Mouse (Mus musculus) lung, postnatal 36 days (tissue): ENCODE results near the gene Prr29.
"Not testable (repeated sequence)": the region's sequence is repeated elsewhere in the genome, so short reads cannot be mapped to it uniquely, and the experiment has no call there.

ENCODE experiments used
- DNase-seq: peaks from one replicate; pipeline ENCODE4 v3.0.0; 2022; ENCODE audit warnings: mixed read lengths

Gene Prr29

DNA sequence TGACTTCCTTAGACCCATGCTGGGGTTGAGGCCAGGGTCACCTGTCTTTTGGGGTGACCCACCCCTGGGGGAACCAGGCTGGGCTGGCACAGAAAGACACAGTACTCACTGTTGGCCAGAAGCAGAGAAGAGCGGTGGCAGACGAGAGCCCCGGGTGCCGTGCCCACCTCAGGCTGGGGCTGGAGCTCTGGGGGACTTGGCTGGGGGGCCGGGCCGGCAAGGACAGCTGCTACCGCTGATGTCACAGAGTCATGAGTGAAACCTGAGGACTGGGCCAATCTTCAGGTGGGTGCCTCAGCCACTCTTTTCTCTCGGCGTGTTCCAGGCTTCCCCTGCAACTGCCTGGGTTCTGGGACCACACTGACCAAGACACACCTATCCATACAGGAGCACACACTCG lies at the start of gene Prr29:
Gene Prr29 (plus strand): TSS at position 107 of the 400 bp plus-strand sequence.
- no peak for DNase-seq

DNA sequence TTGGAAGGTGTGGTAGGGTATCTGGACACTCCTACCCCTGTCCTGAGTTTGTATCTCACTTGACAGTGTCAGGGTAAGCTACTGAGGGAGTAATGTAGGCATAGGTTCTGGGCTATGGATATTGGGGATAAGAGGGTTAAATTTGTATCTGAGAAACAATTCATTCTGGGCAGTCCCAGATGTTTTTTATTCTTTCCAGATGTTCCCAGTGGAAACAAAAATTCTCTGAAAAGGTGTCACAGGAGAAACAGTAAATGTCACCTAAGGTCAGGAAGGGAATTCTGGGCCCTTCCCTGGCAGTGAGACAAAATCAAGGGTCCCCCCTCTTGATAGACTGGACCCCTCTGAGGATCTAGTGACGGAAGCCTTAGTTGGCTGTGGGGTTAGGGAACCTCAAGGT lies 48.9 kb upstream of the Prr29 start:
- no peak for DNase-seq

DNA sequence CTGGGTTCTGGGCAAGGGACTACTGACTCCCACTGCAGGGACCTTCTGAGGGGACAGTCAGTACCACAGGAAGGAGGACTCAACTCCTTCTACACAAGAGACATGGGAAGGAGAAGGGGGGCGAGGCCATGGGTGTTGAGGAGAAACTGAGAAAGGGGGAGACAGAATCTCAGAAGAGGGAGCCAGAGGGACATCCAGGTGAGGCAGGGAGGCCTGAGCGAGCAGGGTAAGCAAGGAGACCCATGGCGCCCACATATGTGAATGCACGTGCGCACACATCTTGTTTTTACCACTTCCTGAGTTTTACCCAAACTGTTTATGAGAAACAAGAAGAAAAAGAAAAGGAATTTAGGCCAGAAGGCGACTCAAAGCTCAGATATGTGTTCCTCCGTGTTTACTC lies 47.5 kb upstream of the Prr29 start:
- no peak for DNase-seq

DNA sequence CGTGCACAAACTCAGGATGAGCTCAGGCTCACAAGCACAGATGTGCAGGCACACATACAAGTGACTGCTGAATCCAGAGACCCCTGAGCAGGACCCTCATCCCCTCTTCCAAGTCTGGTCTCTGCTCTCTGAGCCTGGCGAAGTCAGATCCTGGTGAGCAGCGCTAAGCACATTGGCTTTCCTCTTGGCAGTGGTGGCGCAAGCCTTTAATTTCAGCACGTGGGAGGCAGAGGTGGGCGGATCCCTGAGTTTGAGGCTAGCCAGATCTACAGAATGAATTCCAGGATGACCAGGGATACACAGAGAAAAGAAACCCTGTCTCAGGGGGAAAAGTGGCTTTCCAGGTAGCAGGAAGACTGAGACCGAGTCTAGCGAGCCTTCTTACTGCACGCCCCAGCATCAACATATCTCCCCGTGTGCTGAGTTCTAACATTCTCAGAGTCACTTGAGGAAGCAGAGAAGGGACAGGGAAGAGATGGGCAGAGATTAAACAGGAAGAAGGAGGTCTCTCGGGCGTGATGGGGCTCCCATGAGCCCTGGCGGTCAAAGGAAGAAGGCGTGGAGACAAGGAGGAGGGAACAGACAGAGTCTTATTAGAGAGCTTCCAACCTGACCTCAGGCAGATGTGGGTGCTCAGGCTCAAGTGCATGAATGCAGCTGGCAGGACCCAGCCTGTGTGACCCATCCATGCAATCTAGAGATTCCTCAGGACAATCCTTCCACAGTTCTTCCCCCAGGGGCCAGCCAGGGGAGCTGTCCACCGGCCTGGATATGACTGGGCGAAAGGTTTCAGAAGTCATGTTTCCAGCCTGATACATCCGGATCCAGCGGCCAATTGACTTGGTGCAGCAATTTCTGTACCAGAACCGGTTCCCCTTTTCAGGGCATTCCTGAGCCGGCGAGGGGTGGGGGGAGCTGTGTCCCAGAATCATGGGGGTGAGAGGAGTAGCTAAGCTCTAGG lies 46.6 kb upstream of the Prr29 start:
- peak; percentile 54 for DNase-seq

DNA sequence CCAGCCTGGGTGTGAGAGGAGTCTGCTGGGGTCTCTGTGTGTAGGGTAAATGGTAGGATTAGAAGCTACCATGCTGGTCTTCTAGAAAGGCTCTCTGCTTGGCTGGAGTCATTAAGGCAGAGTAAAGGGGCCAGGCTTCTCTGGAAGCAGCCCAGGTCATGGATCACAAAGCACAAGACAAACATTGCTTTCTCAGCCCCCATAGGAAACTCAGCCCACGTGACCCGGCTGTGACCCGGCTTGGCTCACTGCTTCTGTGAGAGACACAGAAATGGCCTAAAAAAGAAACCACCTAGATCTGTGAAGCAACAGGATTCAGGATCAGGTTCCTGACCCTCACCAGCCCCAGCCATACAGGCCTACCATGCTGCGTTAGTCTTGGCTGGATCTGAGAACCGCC lies 40.4 kb upstream of the Prr29 start:
- peak; percentile 51 for DNase-seq

DNA sequence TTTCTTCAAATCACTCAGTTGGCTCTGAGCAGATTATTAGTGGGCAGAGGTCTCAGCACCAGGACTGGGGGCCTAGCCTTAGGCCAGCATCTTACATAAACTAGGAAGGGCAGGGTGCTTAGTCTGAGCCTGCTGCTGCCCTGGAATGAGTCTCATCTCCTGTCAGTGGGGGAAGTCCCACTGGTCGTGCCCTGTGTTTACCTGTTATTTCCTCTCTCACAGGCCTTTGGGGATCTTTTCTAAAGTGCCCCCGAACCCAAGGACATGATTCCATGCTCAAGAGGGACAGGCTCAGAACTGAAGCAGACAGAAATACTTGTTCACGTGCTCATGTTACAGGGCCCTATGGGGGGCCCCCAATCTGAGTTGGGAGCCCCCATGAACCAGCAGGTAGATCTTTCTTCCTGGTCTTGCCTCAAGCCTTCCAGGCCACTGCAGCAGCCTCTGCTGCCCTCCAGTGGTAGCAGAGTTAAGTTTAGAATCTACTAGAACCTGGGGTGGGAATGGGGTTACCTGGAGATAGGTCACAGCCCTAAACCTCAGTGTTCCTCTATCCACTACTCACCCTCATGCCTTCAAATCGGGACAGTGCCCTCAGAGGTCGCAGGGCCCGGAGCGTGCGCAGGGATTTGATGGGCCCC lies 39.6 kb upstream of the Prr29 start:
- peak; percentile 89 for DNase-seq

DNA sequence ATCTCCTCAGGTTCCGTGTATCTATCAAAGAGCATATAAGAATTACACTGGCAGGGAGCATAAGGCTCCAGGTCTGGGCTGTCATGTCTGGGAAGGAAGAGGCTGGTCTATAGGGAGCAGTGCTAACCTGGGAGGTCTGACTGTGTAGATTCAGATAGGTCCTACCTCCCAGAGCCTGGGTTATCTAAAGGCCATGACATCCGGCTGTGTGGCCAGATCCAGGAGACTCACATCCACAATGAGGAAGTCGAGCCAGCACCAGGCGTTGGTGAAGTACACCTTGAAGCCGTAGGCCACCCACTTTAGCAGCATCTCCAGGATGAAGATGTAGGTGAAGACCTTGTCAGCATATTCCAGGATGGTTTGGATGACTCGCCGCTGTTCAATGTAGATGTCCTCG lies 38.8 kb upstream of the Prr29 start:
- DNase-seq = no peak

DNA sequence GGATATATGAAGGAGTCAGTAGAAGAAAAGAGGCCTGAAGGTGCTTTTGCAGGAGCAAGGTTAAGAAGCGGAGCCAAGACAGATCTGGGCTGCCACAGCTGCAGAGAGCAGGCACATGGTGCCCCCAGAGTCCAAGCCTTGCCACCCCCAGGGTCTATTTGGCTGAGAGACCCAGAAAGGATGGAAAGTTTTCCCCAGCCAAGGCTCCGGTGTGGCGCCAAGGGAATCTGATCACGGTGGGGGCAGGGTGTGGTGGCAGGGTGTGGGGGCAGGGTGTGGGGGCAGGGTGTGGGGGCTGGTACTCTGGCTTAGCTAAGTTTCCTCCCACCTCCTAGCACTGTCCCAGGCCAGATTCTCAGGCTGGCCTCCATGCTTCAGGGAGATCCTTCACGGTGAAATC lies 36.8 kb upstream of the Prr29 start:
- no peak for DNase-seq

DNA sequence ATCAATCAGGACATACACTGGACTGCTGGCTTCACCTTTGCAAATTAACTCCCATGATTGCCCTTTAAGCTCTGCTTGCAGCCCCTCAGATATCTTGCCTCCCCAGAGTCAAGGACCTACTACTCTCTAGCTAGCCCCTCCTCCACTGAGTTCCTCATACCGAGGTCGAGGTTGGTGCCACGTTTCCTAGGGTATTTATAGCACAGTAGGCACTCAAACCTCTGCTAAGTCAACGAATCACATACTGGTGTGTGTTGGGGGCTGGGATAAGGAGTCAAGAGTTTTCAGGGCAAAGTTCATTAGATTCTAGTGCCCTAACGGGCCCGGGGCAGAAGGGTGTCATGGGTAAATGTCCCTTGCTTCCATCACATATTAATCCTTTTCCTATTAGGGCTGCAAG lies 36.1 kb upstream of the Prr29 start:
- DNase-seq = peak; percentile 40

DNA sequence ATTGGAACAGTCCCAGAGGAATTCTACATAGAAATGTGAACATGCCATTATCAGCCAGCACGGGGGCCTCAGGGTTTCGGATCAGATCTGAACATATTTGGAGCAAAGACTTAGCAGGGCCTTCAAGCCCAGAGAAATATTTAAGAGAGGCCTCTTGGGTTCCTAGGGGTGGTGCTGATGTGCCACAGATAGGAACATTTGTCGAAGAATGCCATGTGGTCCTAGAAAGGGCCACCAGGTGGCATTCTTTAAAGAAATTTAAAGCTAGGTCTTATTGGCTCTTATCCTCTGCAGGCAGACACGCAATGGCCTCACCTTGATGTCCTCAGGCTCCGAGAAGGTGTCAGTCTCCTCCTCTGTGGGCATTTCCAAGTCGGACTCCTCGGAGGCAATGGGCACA lies 35.6 kb upstream of the Prr29 start:
- DNase-seq = peak; percentile 83

DNA sequence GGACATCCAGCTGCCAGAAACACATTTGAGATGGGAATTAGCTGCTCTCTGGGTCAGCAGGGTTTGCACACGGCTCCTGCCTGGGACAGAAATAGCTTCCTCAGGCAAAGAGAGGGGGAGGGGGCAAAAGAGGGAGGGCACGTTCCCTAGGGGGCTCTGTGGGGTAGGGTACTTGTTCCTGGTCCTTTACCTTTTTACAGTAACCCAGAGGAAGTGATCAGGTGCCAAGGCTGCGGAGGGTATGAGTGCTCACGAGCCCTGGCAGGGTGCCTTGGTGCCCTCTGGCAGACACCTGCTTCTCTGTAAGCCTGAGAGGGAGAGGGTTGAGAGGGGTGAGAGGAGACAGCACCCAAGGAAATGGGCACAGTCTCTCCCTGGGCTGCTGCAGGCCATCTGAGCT lies 32.8 kb upstream of the Prr29 start:
- DNase-seq = peak; percentile 35

DNA sequence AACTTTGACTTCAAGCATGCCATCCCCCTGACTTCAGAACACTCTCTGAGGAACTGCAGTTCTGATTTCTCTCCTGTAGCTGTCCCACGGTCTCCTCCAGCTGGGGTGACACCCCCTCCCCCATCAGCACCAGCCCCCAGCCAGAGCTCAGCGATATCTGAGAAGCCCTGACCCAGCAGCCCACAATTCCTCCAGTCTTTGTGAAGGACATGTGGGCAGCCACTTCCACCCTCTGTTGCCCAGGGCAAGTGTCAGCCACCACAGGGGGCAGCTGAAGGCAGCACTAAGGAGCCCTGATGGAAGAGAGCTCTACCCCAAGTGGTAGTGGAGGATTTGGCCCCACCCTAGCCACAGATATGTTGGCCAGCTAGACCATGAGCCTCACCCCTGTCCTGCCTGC lies 31.2 kb upstream of the Prr29 start:
- DNase-seq = no peak

DNA sequence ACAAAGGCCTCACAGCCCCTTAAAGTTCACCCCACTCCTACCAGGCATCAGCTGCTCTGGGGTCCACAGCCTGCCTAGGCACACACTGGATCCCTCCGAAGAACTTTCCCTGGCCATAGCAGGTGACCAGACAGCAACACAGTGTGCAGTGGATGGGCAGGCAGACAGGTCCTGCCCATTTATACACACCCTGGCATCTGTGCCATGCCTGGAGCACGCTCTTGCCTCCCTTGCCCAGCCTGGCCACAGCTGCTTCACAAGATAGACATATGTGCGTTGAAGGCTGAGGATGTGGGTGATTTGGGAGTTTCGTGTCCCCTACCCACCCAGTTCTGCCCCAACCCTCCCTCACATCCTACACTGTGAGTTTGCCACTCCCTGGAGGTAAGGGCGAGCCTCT lies 27.2 kb upstream of the Prr29 start:
- DNase-seq = no peak

DNA sequence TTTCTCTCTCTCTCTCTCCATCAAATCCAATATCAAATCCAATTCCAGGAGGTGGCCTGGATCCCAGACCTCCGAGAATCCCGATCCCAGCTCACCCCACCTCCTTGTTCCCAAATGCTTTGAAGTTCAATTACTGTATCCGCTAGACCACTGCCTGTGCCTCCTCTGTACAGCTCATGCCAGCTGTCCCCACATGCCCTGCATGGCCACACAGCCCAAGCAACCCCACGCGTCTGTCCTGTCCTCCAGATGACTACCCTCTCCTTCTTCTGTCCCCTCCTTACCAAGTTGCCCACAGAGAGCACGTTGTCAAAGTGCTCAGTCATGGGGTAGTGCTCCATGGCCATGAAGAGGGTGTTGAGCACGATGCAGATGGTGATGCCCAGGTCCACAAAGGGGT lies 26.4 kb upstream of the Prr29 start:
- DNase-seq = no peak

DNA sequence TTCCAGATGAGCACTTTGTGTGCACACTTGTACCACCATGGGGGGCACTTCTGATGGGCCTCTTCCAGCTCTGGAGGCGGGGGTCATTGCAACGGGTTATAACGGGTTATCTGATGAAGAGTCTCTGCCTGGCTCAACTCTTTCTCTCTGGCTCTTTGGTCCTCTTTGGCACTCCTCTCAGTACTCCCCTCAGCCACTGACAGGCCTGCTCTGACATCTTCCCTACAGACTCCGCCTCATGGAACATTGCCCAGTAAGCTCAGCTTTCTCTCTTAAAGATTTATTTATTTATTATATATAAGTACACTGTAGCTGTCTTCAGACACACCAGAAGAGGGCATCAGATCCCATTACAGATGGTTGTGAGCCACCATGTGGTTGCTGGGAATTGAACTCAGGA lies 25.9 kb upstream of the Prr29 start:
- not testable (repeated sequence) for DNase-seq

DNA sequence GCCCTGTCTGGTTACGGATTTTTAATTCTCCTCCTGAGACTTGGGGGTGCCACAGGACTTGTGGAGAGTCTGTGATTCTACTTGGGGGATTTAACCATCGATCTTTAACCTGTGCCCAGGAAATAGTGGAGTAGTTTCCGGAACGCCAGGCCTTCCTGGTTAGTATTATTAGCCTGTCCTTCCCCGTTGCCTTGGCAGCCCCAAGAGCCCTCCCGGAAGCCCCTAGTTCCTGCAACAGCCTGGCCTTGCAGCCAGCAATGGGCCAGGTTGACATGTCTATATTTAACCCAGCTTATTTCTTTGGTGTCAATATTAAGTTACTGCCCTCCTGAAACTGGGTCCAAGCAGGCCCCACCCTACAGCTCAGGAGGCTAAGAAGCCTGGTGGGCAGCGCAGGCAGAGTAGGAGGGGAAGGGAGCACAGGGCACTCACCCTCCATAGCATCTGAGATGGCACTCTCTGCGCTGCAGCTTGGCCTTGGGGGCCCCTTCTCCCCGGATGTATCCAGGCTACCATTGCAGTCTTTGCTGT lies 24.2 kb upstream of the Prr29 start:
- DNase-seq = no peak

DNA sequence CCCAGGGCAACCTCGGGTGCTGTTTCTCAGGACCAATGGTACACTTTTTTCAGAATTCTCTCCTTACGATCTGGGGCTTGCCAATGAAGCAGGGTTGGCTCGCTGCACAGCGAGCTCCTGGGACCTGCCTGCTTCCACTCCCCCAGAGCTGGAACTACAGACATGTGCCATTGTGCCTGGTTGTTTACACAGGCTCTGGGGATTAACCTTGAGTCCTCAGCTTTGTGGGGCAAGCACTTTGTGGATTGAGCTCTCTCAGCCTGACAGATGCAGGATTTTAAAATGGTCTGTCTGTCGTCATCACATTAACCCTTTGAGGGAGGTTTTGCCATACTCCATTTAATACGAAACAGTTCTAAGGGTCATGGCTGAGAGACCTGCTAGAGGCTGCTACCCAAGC lies 20.4 kb upstream of the Prr29 start:
- no peak for DNase-seq

DNA sequence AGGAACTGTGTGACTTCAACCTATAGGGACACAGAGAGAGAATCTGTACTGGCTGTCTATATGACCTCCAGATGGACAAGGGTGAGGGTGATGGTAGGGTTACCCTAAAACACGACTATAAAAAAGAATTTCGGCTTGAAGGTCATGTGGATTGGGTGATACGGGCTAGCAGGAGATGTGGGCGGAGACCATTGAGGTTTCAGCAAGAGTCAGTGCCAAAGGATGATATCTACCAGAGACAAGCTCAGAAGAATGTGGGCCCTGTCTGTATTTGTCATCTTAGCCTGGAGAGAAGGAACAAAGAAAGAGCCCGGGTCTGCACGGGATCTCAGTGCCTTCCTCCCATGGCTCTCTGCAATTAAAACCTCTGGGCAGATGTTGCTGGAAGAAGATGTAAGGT lies 15.5 kb upstream of the Prr29 start:
- DNase-seq = no peak

DNA sequence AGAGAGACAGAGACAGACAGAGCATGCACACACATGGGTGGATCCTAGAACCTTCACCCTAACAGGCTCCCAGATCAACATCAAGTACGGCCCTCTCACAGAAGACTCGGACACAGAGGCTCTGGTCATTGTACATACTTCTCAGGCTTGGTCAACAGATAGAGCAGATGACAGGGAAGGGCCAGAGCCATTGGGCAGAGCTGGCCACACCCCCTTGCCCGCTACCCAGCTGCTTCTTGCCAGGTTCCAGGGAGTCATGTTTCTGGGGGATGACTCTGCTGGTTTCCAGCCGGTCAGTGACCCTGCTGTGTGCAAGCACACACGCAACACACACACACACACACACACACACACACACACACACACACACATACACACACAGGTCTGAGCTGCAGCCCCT lies 14.4 kb upstream of the Prr29 start:
- DNase-seq = peak; percentile 36

DNA sequence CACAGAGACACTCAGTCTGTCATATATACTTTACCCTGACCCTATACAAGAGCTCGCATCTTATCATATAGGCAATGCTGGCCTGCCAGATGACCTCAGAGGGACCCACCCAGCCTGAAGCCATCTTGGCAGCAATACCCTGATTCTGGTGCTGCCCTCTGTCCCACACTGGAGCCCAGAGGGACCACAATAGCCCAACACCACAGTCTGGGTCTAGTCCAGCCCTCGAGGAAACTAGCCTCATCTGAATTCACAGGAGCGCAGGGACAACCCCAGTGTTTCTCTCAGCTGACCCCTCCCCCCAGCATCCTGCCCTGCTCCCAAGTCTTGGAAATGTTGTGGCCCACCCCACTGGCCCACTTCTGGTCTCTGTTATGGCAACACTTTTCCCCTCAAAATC lies 14.0 kb upstream of the Prr29 start:
- DNase-seq = no peak

DNA sequence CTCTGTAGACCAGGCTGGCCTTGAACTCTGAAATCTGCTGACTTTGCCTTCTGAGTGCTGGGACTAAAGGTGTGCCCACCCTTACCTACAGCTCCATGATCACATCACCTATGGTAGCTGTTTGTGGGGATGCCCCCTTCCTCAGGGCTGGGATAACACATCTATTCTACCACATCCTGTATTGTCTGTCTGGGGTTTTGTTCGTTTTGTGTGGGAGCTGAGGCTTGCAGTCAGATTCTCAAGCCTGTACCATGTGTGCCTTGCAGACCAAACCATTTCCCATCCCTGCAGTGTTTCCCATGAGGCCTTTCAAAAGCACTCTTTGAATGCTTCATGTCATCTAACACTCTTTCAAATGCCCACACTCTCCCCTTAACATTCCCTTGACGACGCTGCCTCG lies 13.3 kb upstream of the Prr29 start:
- no peak for DNase-seq

DNA sequence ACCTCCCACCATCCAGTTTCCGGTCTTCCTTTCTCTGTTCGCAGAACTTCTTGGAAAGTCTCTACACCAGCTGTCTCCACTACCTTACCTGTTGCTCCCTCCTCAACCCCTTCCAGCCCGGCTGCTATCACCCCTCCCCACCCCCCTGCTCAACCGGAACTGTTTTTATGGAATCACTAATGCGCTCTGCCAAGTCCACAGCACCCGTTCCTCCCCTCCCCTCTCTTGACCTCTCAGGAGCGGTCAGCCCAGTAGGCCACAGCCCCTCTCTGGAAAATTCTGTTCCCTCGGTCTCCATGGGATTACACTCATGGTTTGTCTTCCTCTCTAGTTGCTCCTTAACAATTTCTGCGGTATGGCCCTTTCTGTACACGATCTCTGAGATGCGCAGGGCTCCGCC lies 12.1 kb upstream of the Prr29 start, which contains the start of gene Scn4a:
Gene Scn4a (minus strand): TSS at position 101 of the 400 bp plus-strand sequence.
- DNase-seq = no peak

DNA sequence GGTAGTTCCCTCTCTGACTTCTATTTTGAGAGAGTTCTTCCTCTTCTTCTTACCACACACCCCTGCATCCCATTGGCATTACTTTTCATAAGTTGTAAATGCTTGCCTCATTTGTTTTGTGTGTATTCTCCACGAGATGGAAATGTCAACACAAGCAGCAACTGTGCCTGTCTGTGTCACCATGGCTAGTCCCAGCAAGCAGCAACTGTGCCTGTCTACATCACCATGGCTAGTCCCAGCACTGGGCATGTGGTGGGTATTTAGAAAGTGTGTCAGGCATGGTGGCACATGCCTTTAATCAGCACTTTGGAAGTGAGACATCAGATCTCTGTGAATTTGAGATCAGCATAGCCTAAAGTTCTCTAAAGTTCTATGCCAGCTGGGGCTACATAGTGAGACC lies 11.1 kb upstream of the Prr29 start:
- DNase-seq = no peak
